Mouse (Mus musculus) limb, embryonic 14.5 days (tissue): ENCODE data around the gene Zbtb6. TPM values are rescaled to one million over a fixed set of nuclear protein-coding genes. Genes with fewer than 3 reads are reported as not detected.
A peak's percentile ranks its signal among the peaks of the same experiment; 100 is the strongest.

ENCODE experiments used
- ATAC-seq: fragments of 200-750 bp; cut with Nextera tagmentation; 2 replicates; pipeline ENCODE4 v1.8.0; 2017; ENCODE audit warnings: low read depth, moderate number of reproducible peaks, moderate TSS enrichment; ENCODE audit not compliant: low FRiP score
- DNase-seq: peaks from one replicate; pipeline ENCODE4 v3.0.0-alpha.2; 2015; ENCODE audit warnings: low spot score
- H3K27ac ChIP-seq: fragments of 300-500 bp; sonication (generic); replicated peaks from 2 replicates; pipeline ENCODE4 v1.5.1; 2014; ENCODE audit warnings: low read depth, mild to moderate bottlenecking, low read length, moderate library complexity, mixed read lengths
- H3K27me3 ChIP-seq: fragments of 300-500 bp; sonication (generic); 2 replicates; pipeline ENCODE4 v1.6.1; 2014; ENCODE audit warnings: low read length, mixed read lengths; ENCODE audit not compliant: control insufficient read depth, insufficient read depth
- H3K36me3 ChIP-seq: fragments of 300-500 bp; sonication (generic); 2 replicates; pipeline ENCODE4 v1.6.1; 2014; ENCODE audit warnings: mild to moderate bottlenecking, low read length, moderate library complexity, mixed read lengths; ENCODE audit not compliant: control insufficient read depth, insufficient read depth
- H3K4me1 ChIP-seq: fragments of 300-500 bp; sonication (generic); 2 replicates; pipeline ENCODE4 v1.6.1; 2014; ENCODE audit warnings: antibody characterized with exemption, low read length, mixed read lengths; ENCODE audit not compliant: control insufficient read depth, insufficient read depth
- H3K4me2 ChIP-seq: fragments of 300-500 bp; sonication (generic); replicated peaks from 2 replicates; pipeline ENCODE4 v1.6.1; 2014; ENCODE audit warnings: low read depth, mild to moderate bottlenecking, low read length, moderate library complexity; ENCODE audit not compliant: severe bottlenecking
- H3K4me3 ChIP-seq: fragments of 300-500 bp; sonication (generic); replicated peaks from 2 replicates; pipeline ENCODE4 v1.5.1; 2014; ENCODE audit warnings: low read length
- H3K9ac ChIP-seq: fragments of 300-500 bp; sonication (generic); 2 replicates; pipeline ENCODE4 v1.6.1; 2014; ENCODE audit warnings: mild to moderate bottlenecking, low read depth, low read length, moderate library complexity; ENCODE audit not compliant: severe bottlenecking
- H3K9me3 ChIP-seq: fragments of 300-500 bp; sonication (generic); 2 replicates; pipeline ENCODE4 v1.6.1; 2016; ENCODE audit warnings: low read length; ENCODE audit not compliant: control insufficient read depth
- POLR2A ChIP-seq: fragments of 200-500 bp; IDR thresholded peaks from 2 replicates; pipeline ENCODE4 v1.8.0; 2012; ENCODE audit warnings: inconsistent platforms, mild to moderate bottlenecking, moderate library complexity, borderline replicate concordance; ENCODE audit not compliant: insufficient read depth, insufficient read length; ENCODE audit errors: extremely low read depth
- WGBS: fragments of 180-500 bp; shearing (Covaris S2); extraction: QIAGEN DNeasy Blood & Tissue Kit; methylation state at CpG from one replicate; pipeline ENCODE4 v1.1.7; 2014; 5-methylcytosine and 5-hydroxymethylcytosine counted together
- polyA plus RNA-seq, 2 experiments: library from polyadenylated mRNA; depleted of rRNA in 1 of 2; stranded (reverse) in 1 of 2; unstranded in 1 of 2; fragments of >200 nt; fragmentation: Nextera tagmentation in 1 of 2; extraction: Ambion mirVana in 1 of 2; gene quantifications; 2 replicates each; pipeline versions ENCODE4 v1.2.1 to v1.2.3; 2012 to 2014

Zbtb6 gene
- polyA plus RNA-seq, 2 experiments: 4.0 to 8.6 TPM

DNA sequence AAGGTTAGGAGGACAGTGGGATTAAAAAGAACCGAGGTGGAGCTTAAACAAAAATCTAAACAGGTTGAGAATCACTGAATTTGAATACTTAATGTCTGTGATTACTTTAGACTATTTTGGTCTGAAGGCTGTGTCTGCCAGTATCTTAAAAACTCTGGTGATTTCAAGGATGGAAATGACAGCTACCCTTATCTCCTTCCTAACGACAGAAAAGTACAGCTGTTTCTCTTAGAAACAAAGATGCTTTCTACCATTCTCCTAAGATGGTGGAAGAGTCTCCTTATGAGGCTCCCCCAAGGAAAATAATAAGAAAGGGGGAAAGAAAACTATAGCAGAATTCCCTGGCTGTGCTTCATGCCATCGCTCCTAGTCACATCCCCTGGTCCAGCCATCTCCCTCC is 21.1 kb downstream of the Zbtb6 start:
- no peak for ATAC-seq
- Histone ChIP-seq H3K27ac (peak overlapping the region; percentile 94), H3K4me3 (peak overlapping the region; percentile 97), H3K27me3 (no peaks in the 10 kb centered on the region), H3K4me1 (peaks cover 3% of the 10 kb centered on the region), H3K4me2 (peak overlapping the region; percentile 51), H3K36me3 (0 out of 2 replicates have a peak, but pooled peaks cover 3% of the 10 kb centered on the region), H3K9ac (peak overlapping the region; percentile 99), H3K9me3 (no peaks in the 10 kb centered on the region)
- TF ChIP-seq POLR2A: no peak
- no peak for DNase-seq
- 4% methylated on average over 3 of the region's 3 CpGs for WGBS

DNA sequence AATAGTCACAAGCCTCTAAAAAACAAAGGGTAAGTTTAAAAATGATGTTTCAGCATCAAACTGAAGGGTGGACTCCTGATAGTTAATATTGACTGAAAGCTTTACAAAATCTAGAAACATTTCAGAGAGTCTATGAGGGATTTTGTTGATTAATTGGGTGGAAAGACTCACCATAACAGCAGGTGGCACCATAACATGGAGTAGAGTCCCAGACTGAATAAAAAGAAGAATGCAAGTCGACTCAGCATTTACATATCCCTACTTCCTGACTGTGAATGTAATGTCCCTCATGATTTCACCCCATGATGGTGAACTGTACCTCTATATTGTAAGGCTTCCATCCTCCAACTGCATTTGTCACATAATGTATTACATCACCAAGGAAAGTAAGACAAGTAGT is 47.4 kb downstream of the Zbtb6 start:
- no peak overlapping the region for H3K27ac ChIP-seq

DNA sequence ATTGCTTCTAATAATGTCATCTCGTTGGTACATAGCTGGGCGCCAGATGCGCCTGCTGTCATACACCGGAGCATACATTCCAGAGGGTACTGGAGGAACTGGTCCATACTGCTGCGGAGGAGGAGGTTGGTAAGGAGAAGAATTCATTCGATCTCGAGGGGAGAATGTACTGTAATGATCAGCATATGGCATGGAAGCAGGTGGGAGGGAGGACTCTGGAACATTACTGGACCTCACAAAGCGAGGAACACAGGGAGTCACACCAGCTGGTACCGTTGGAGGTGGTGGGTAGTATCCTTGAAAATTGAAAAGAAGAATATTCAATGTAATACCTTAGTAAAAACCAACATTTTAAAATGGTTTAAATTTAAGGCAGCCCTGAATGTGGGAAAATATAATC is 60.0 kb downstream of the Zbtb6 start:
- 95% methylated on average over 9 of the region's 9 CpGs for WGBS
- Histone ChIP-seq H3K27ac (no peak overlapping the region), H3K4me3 (no peak overlapping the region), H3K4me2 (no peak overlapping the region), H3K4me1 (no peaks in the 10 kb centered on the region), H3K9ac (no peak overlapping the region), H3K27me3 (no peaks in the 10 kb centered on the region), H3K36me3 (peaks cover 63% of the 10 kb centered on the region), H3K9me3 (no peaks in the 10 kb centered on the region)
- DNase-seq: no peak
- TF ChIP-seq POLR2A: no peak
- no peak for ATAC-seq

More for the DNA sequence above, 47.4 kb downstream of the Zbtb6 start:
- no peaks in the 10 kb centered on the region for H3K27me3 ChIP-seq
- no peak for ATAC-seq
- H3K4me1 ChIP-seq: no peaks in the 10 kb centered on the region
- H3K9me3 ChIP-seq: no peaks in the 10 kb centered on the region
- H3K9ac ChIP-seq: no peak overlapping the region
- TF ChIP-seq POLR2A: no peak
- DNase-seq: no peak
- H3K4me3 ChIP-seq: no peak overlapping the region
- WGBS: 64% methylated on average over 1 of the region's 1 CpGs
- no peak overlapping the region for H3K4me2 ChIP-seq
- H3K36me3 ChIP-seq: peaks cover 52% of the 10 kb centered on the region

DNA sequence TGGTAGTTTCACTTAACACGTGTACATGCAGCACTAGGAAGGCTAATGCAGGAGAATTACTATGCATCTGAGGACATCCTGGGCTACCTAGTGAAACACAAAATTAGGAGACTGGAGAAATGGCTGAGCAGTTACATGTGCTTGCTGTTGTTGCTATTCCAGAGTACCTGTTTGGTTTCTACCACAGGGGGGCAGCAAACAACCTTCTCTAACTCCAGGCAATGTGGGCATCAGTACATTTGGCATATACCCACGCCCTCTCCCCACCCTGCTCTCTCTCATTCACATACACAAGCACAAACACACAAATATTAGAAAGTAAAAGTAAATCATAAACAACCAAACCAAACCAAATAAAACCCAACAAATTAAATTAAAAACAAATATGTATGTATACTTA is 62.8 kb downstream of the Zbtb6 start:
- TF ChIP-seq POLR2A: no peak
- ATAC-seq: no peak

DNA sequence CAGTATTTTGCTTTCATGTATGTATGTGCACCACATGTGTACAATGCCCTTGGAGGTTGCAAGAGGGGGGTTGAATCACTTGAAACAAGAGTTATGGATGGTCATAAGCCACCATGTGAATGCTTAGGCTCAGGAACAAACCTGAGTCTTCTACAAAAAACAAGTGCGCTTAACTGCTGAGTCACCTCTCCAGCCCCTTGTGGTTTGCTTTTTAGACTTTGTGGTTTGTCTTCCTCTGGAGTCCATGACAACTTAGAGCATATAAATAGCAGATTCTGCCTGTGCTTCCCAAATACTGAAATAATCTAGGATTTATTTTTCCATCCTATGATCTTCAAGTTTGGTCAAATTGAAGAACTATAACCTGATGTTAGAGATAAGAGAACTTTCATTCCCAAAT is 67.0 kb downstream of the Zbtb6 start:
- no peak overlapping the region for H3K4me3 ChIP-seq
- peak; percentile 9 for DNase-seq
- H3K9me3 ChIP-seq: no peaks in the 10 kb centered on the region
- no peak for ATAC-seq
- no peak overlapping the region for H3K4me2 ChIP-seq
- 100% methylated on average over 1 of the region's 1 CpGs for WGBS
- no peak overlapping the region for H3K27ac ChIP-seq
- TF ChIP-seq POLR2A: no peak
- H3K27me3 ChIP-seq: no peaks in the 10 kb centered on the region
- H3K9ac ChIP-seq: no peak overlapping the region
- peaks cover 62% of the 10 kb centered on the region for H3K36me3 ChIP-seq
- H3K4me1 ChIP-seq: no peaks in the 10 kb centered on the region

More for the DNA sequence above, 62.8 kb downstream of the Zbtb6 start:
- no peaks in the 10 kb centered on the region for H3K9me3 ChIP-seq
- H3K4me2 ChIP-seq: no peak overlapping the region
- no peaks in the 10 kb centered on the region for H3K4me1 ChIP-seq
- 57% methylated on average over 2 of the region's 2 CpGs for WGBS
- DNase-seq: peak; percentile 65
- H3K4me3 ChIP-seq: no peak overlapping the region
- H3K36me3 ChIP-seq: peaks cover 72% of the 10 kb centered on the region
- H3K27me3 ChIP-seq: no peaks in the 10 kb centered on the region
- H3K27ac ChIP-seq: no peak overlapping the region
- H3K9ac ChIP-seq: no peak overlapping the region

Other genes with a start within 250 kb of the Zbtb6 start
- not detected in 2 replicates for gene Olfr366, start 231.6 kb downstream of the Zbtb6 start, polyA plus RNA-seq (2012; rRNA removed)
- not detected in 2 replicates for gene Olfr366, start 231.6 kb downstream of the Zbtb6 start, polyA plus RNA-seq (2014; fragmentation: Nextera tagmentation; extraction: Ambion mirVana)
- not detected in 2 replicates for gene Olfr368, start 116.7 kb downstream of the Zbtb6 start, polyA plus RNA-seq (2012; rRNA removed)
- gene Olfr368, start 116.7 kb downstream of the Zbtb6 start, polyA plus RNA-seq (2014; fragmentation: Nextera tagmentation; extraction: Ambion mirVana): not detected in 2 replicates
- 25.1 and 26.7 TPM in 2 replicates for gene Pdcl, start 83.8 kb downstream of the Zbtb6 start, polyA plus RNA-seq (2012; rRNA removed)
- gene Pdcl, start 83.8 kb downstream of the Zbtb6 start, polyA plus RNA-seq (2014; fragmentation: Nextera tagmentation; extraction: Ambion mirVana): 38.6 and 41.0 TPM in 2 replicates
- gene Rc3h2, start 20.3 kb downstream of the Zbtb6 start, polyA plus RNA-seq (2012; rRNA removed): 15.7 and 15.9 TPM in 2 replicates
- 17.0 and 19.7 TPM in 2 replicates for gene Rc3h2, start 20.3 kb downstream of the Zbtb6 start, polyA plus RNA-seq (2014; fragmentation: Nextera tagmentation; extraction: Ambion mirVana)
- 9.0 and 9.1 TPM in 2 replicates for gene Zbtb26, start within 50 bp of the Zbtb6 start, polyA plus RNA-seq (2012; rRNA removed)
- gene Zbtb26, start within 50 bp of the Zbtb6 start, polyA plus RNA-seq (2014; fragmentation: Nextera tagmentation; extraction: Ambion mirVana): 6.6 and 7.8 TPM in 2 replicates
- gene Rabgap1, start 108 bp upstream of the Zbtb6 start, polyA plus RNA-seq (2012; rRNA removed): 34.6 and 37.6 TPM in 2 replicates
- 46.4 and 51.7 TPM in 2 replicates for gene Rabgap1, start 108 bp upstream of the Zbtb6 start, polyA plus RNA-seq (2014; fragmentation: Nextera tagmentation; extraction: Ambion mirVana)
- 0.85 and 0.95 TPM in 2 replicates for gene Gpr21, start 73.2 kb upstream of the Zbtb6 start, polyA plus RNA-seq (2012; rRNA removed)
- 1.8 and 1.9 TPM in 2 replicates for gene Gpr21, start 73.2 kb upstream of the Zbtb6 start, polyA plus RNA-seq (2014; fragmentation: Nextera tagmentation; extraction: Ambion mirVana)